Mouse (Mus musculus): Measurements from ENCODE around the gene Actg1.

- TF ChIP-seq CTCF (IDR thresholded peaks at IDR 0.05; ENCODE audit: low read depth, low read length), result no peak
- no peak for TF ChIP-seq POLR2A (IDR thresholded peaks at IDR 0.05; ENCODE audit: extremely low read depth, insufficient read depth, low read length)
Measured at GRCm38 (mm10) chr11:120338786-120339185, 9.6 kb downstream of the Actg1 start.
